Mouse (Mus musculus): ENCODE data around the gene Slc35b2. TPM values are rescaled to one million over a fixed set of nuclear protein-coding genes. Genes with fewer than 3 reads are reported as not detected.

Slc35b2 gene
- polyA plus RNA-seq, 1 experiment from 2014 or later, result 115 TPM

- Histone ChIP-seq H3K4me1 (peaks cover 54% of the 10 kb centered on the region), H3K4me2 (peak overlapping the region; percentile 100), H3K9ac (no peak overlapping the region), H3K4me3 (replicated peaks) (no peak overlapping the region), H3K9me3 (no peaks in the 10 kb centered on the region), H3K36me3 (peaks cover 12% of the 10 kb centered on the region; the same call in 1 of the 2 replicates), H3K27me3 (replicated peaks) (no peaks in the 10 kb centered on the region), H3K27ac (peak overlapping the region; percentile 31; the same call in 1 of the 2 replicates)
- ATAC-seq (ENCODE audit: insufficient read depth, low FRiP score, low read depth), result no peak
- WGBS, result 51% methylated on average over 16 of the region's 16 CpGs
Observed at GRCm38 (mm10) chr17:45591701-45592605, 28.3 kb downstream of the Slc35b2 start.

- peaks cover 57% of the 10 kb centered on the region for H3K4me1 ChIP-seq
- peak overlapping the region; percentile 100 for H3K4me2 ChIP-seq
- H3K27ac ChIP-seq, result peak overlapping the region; percentile 31; the same call in 1 of the 2 replicates
- H3K9me3 ChIP-seq, result no peaks in the 10 kb centered on the region
- H3K4me3 ChIP-seq (replicated peaks), result 0 out of 2 replicates have a peak overlapping the region, but pooled peaks have one; percentile 3
- H3K9ac ChIP-seq, result no peak overlapping the region
- H3K36me3 ChIP-seq, result peaks cover 6% of the 10 kb centered on the region; the same call in 1 of the 2 replicates
- no peaks in the 10 kb centered on the region for H3K27me3 ChIP-seq (replicated peaks)
- WGBS, result 42% methylated on average over 8 of the region's 8 CpGs
- no peak for ATAC-seq (ENCODE audit: insufficient read depth, low FRiP score, low read depth)
Observed at GRCm38 (mm10) chr17:45592606-45593431, 29.1 kb downstream of the Slc35b2 start.

DNA sequence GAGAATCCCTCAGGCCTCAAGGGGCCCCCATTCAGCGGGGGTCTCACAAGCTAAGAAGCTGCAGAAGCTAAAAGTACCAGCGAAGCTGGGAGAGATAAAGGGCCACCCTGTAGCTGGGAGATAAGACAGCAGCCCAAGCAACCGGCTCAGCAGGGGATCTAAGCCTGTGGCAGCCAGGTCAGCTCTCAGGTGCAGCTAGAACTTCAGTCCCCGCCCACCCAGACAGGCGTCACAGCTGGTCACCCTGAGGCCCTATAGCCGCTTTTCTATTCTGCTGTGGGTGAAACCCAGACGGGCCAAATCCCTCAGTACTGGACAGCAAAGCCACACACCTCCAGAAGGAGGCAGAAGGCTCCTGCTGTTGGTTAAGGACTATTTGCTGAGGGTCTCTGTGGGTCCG lies 29.8 kb downstream of the Slc35b2 start:
- H3K9ac ChIP-seq, result no peak overlapping the region
- H3K27me3 ChIP-seq (replicated peaks), result no peaks in the 10 kb centered on the region
- no peak overlapping the region for H3K27ac ChIP-seq
- ATAC-seq (ENCODE audit: insufficient read depth, low FRiP score, low read depth), result peak; percentile 54; the same call in 1 of the 2 replicates
- H3K4me2 ChIP-seq, result peak overlapping the region; percentile 100
- WGBS, result 33% methylated on average over 8 of the region's 8 CpGs
- 0 out of 2 replicates have a peak overlapping the region, but pooled peaks have one; percentile 62 for H3K4me3 ChIP-seq (replicated peaks)
- H3K9me3 ChIP-seq, result no peaks in the 10 kb centered on the region
- H3K4me1 ChIP-seq, result peaks cover 57% of the 10 kb centered on the region
- H3K36me3 ChIP-seq, result peaks cover 6% of the 10 kb centered on the region; the same call in 1 of the 2 replicates

DNA sequence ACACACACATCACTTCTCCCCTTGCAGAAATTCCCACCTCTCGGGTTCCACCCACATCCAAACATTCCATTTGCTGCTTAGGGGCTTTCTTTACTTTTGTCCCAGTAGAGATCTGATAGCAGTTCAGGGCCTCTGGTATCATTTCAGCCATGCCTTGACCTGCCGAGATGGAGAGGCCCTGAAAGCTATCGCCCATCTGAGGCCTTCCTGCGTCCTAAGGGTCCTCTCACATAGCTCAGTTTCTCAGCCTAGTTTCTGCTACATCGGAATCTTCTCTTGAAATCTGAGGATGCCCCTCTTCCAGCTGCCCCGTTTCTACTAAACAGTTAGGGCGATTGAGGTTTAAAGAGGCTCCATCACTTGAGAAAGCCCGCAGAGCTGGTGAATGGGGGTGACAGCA lies 30.5 kb downstream of the Slc35b2 start:
- no peak overlapping the region for H3K9ac ChIP-seq
- peaks cover 2% of the 10 kb centered on the region; the same call in 1 of the 2 replicates for H3K36me3 ChIP-seq
- peak overlapping the region; percentile 100 for H3K4me2 ChIP-seq
- H3K27ac ChIP-seq, result no peak overlapping the region
- H3K9me3 ChIP-seq, result no peaks in the 10 kb centered on the region
- 42% methylated on average over 8 of the region's 8 CpGs for WGBS
- H3K27me3 ChIP-seq (replicated peaks), result no peaks in the 10 kb centered on the region
- H3K4me1 ChIP-seq, result peaks cover 59% of the 10 kb centered on the region
- peak overlapping the region; percentile 62 for H3K4me3 ChIP-seq (replicated peaks)
- ATAC-seq (ENCODE audit: insufficient read depth, low FRiP score, low read depth), result no peak

DNA sequence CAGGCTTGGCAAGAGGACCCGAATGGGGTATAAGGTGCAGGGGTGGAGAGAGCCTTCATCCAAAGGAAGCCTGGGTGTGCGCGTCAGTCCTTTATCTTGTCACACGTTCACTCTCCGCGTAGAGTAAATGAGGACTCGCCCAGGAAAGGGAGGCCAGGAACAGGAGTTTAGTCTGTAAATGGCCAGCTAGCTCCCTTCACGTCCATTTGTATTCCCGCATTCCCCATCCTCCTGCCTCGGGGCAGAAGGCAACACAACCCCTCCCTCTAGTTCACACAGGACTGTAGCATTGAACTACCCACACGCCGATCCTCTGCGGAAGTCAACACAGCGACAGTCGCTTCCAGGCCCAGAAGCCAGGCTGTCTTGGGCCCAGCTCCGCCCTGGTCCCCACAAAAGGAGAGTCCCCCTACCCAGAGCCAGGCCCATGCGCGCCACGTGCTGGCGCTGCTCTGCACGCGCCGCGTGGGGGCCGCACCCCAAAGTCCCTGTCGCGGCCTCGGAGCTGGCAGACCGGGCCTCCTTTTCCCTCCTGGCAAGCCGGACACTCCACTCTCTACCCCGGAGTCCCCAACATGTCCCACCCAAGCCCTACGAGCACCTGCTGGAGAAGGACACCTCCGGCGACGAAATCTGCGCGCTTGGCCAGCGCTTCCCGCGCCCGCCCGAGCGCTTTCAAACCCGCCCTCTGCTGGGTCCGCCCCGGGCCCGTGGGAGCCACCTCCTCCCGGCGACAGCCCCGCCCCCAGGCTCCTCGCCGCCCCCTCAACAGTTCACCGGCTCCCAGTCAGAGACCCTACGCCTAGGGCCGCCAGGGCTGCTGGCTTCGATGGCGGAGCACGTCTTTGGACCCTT lies 31.4 kb downstream of the Slc35b2 start:
- ATAC-seq (ENCODE audit: insufficient read depth, low FRiP score, low read depth), result peak; percentile 53
- Histone ChIP-seq H3K9me3 (no peaks in the 10 kb centered on the region), H3K4me1 (peaks cover 66% of the 10 kb centered on the region), H3K9ac (peak overlapping the region; percentile 73), H3K4me3 (replicated peaks) (peak overlapping the region; percentile 62), H3K4me2 (peak overlapping the region; percentile 100), H3K27ac (peak overlapping the region; percentile 49), H3K27me3 (replicated peaks) (no peaks in the 10 kb centered on the region), H3K36me3 (no peaks in the 10 kb centered on the region)
- WGBS, result under 1% methylated on average over 57 of the region's 58 CpGs

DNA sequence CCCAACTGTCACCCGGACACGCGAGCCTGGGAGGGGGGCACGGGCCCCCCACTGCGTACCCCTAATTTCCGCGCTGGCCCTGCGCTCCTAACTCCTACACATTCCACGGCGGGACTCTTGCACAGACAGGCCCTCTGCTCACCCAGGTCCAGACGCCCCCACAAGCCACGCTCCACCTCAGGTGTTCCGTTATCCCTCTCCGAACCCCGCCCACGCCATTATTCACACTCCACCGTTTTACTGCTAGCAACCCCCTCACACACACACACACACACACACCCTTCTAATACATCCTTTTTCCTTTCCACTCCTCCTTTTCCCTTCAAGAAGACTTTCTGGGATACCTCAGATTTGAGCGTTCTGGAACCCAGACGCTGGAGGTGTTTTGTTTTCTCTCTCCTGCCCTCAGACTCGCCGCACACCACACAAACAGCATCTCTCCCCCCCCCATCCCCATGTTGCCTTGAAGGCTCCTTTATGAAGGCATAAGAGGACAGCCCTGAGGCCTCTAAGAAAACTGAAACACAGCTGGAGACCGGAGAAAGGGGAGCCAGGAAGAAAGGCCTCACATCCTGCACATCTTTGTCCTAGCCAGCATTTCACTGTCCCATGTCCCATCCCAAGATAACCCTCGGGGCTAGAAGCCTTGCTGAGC lies 32.2 kb downstream of the Slc35b2 start:
- Histone ChIP-seq H3K27me3 (replicated peaks) (no peaks in the 10 kb centered on the region), H3K27ac (peak overlapping the region; percentile 49; the same call in 1 of the 2 replicates), H3K4me3 (replicated peaks) (peak overlapping the region; percentile 62), H3K9ac (no peak overlapping the region), H3K4me1 (peaks cover 67% of the 10 kb centered on the region), H3K4me2 (peak overlapping the region; percentile 100), H3K9me3 (no peaks in the 10 kb centered on the region), H3K36me3 (no peaks in the 10 kb centered on the region)
- no peak for ATAC-seq (ENCODE audit: insufficient read depth, low FRiP score, low read depth)
- WGBS, result 14% methylated on average over 22 of the region's 23 CpGs

DNA sequence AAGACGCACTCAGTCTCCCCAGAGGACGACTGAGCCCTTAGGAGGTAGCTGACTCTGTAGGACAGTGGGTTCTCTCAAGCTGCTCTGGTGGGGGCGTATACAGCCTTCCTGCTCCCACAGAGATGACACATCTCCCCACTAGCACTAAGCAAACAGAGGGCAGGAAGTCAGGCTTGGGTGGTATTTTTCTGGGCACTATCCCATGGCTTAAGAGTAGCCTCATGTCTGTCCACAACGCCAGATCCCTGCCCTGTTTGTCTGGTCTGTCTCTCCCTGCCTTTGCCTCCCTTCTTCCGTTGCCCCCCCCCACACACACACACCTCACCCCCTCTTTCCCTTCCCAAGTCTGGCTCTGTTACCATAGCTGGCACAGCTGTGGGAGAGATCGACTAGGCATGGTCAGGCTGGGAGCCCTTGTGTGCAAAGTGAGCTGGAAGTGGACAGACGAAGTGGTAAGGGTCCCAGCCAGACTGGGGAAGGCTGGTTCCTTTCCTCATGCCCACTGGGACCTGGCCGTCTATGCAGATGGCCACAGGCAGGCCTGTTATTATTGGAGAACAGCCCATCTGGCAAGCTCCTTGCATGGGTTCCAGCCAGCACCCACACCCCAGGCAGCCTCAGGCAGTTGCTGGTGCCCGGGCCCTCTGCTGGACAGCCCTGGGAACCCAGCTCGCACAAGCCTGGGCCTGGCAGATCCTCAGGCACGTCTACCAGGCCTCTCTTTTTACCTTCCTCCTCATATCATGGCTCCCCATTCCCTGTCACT lies 33.1 kb downstream of the Slc35b2 start:
- Histone ChIP-seq H3K27me3 (replicated peaks) (no peaks in the 10 kb centered on the region), H3K4me1 (peaks cover 71% of the 10 kb centered on the region), H3K9ac (no peak overlapping the region), H3K4me2 (peak overlapping the region; percentile 100; the same call in 1 of the 2 replicates), H3K4me3 (replicated peaks) (no peak overlapping the region), H3K36me3 (no peaks in the 10 kb centered on the region), H3K27ac (peak overlapping the region; percentile 35; the same call in 1 of the 2 replicates), H3K9me3 (no peaks in the 10 kb centered on the region)
- peak; percentile 32; the same call in 1 of the 2 replicates for ATAC-seq (ENCODE audit: insufficient read depth, low FRiP score, low read depth)
- 38% methylated on average over 11 of the region's 11 CpGs for WGBS

GRCm38 (mm10) chr17:45597787-45598186 lies 34.1 kb downstream of the Slc35b2 start:
- peaks cover 66% of the 10 kb centered on the region for H3K4me1 ChIP-seq
- H3K27ac ChIP-seq, result no peak overlapping the region

DNA sequence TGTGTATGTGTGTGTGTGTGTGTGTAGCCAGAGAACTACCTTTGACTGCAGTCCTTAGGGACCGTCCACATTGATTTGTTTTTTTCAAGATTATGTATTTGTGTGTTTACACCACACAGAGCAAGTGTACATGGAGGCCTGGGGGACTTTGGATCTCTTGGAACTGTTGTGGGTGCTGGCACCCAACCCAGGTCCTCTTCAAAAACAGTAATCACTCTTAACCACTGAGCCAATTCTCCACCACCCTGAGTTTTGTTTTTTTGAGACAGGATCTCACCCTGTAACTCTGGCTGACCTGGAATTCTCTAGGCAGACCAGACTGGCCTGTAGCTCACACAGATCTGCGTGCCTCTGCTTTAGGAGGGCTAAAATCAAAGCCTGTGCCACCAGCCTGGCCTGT lies 34.7 kb downstream of the Slc35b2 start:
- 84% methylated on average over 2 of the region's 2 CpGs for WGBS
- no peaks in the 10 kb centered on the region for H3K36me3 ChIP-seq
- H3K4me3 ChIP-seq (replicated peaks), result no peak overlapping the region
- peaks cover 60% of the 10 kb centered on the region for H3K4me1 ChIP-seq
- no peak overlapping the region for H3K4me2 ChIP-seq
- no peak overlapping the region for H3K27ac ChIP-seq
- H3K9ac ChIP-seq, result no peak overlapping the region
- H3K9me3 ChIP-seq, result no peaks in the 10 kb centered on the region
- ATAC-seq (ENCODE audit: insufficient read depth, low FRiP score, low read depth), result no peak
- H3K27me3 ChIP-seq (replicated peaks), result no peaks in the 10 kb centered on the region

More at GRCm38 (mm10) chr17:45597787-45598186, 34.1 kb downstream of the Slc35b2 start:
- 31% methylated on average over 3 of the region's 3 CpGs for WGBS
- Histone ChIP-seq H3K4me2 (no peak overlapping the region), H3K36me3 (no peaks in the 10 kb centered on the region), H3K27me3 (replicated peaks) (no peaks in the 10 kb centered on the region), H3K9me3 (no peaks in the 10 kb centered on the region), H3K4me3 (replicated peaks) (no peak overlapping the region), H3K9ac (no peak overlapping the region)
- no peak for ATAC-seq (ENCODE audit: insufficient read depth, low FRiP score, low read depth)

DNA sequence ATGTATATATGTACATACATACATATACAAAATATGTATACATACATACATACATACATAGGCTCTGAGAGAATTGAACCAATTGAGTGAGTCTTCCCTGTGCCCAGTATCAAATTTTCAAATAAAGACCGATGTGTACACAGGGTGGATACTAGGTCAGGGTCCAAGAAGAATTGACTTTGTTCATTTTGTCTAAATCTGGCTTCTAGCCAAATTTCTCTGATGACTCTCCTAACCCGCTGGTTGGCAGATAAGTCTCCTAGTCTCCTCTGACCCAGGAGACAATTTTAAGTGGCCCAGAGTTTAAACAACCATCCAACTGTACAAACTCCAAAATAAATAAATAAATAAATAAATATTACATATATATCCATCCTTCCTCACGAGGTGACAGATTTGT lies 35.2 kb downstream of the Slc35b2 start:
- 29% methylated on average over 3 of the region's 3 CpGs for WGBS
- H3K27ac ChIP-seq, result peak overlapping the region; percentile 37; the same call in 1 of the 2 replicates
- H3K27me3 ChIP-seq (replicated peaks), result no peaks in the 10 kb centered on the region
- H3K36me3 ChIP-seq, result no peaks in the 10 kb centered on the region
- H3K4me3 ChIP-seq (replicated peaks), result peak overlapping the region; percentile 33
- peaks cover 55% of the 10 kb centered on the region for H3K4me1 ChIP-seq
- H3K4me2 ChIP-seq, result peak overlapping the region; percentile 72
- no peaks in the 10 kb centered on the region for H3K9me3 ChIP-seq
- no peak overlapping the region for H3K9ac ChIP-seq
- ATAC-seq (ENCODE audit: insufficient read depth, low FRiP score, low read depth), result peak; percentile 3; the same call in 1 of the 2 replicates
